Mouse (Mus musculus) bone marrow macrophage, adult 2 months (primary cell): ENCODE measurements around the gene Prss33.

ENCODE experiments used
- CTCF ChIP-seq: IDR thresholded peaks from 2 replicates; pipeline ENCODE4 v1.5.1; 2012; ENCODE audit warnings: low read depth, mild to moderate bottlenecking, low read length, moderate library complexity
- POLR2A ChIP-seq: IDR thresholded peaks from 2 replicates; pipeline ENCODE4 v1.6.1; 2012; ENCODE audit warnings: mild to moderate bottlenecking, low read depth, low read length, borderline replicate concordance

- TF ChIP-seq CTCF (no peak), POLR2A (no peak)
Measured at GRCm38 (mm10) chr17:23831201-23831600, 4.7 kb downstream of the Prss33 start.
